Mouse (Mus musculus) erythroblast, embryonic 14.5 days (primary cell): Measurements from ENCODE around the gene Sec61a2.

ENCODE experiments used
- GATA1 ChIP-seq: IDR thresholded peaks from 2 replicates; pipeline ENCODE4 v1.6.1; 2012; ENCODE audit warnings: low read length, inconsistent platforms, mixed read lengths
- TAL1 ChIP-seq: IDR thresholded peaks from 3 replicates; pipeline ENCODE4 v1.6.1; 2012; ENCODE audit warnings: low read length, inconsistent platforms, mixed read lengths

GRCm38 (mm10) chr2:5840815-5841214 lies 54.4 kb downstream of the Sec61a2 start:
- TF ChIP-seq GATA1: no peak
- no peak for TF ChIP-seq TAL1
